Mouse (Mus musculus) hindbrain, embryonic 12.5 days (tissue): ENCODE measurements around the gene Gpr180. TPM values are rescaled to one million over a fixed set of nuclear protein-coding genes. Genes with fewer than 3 reads are reported as not detected.
"Not testable (repeated sequence)": the region's sequence is repeated elsewhere in the genome, so short reads cannot be mapped to it uniquely, and the experiment has no call there.

Source experiments
- ATAC-seq: fragments of 200-750 bp; cut with Nextera tagmentation; 2 replicates; pipeline ENCODE4 v1.8.0; 2017; ENCODE audit warnings: moderate TSS enrichment; ENCODE audit not compliant: low FRiP score
- H3K27ac ChIP-seq: fragments of 300-500 bp; sonication (generic); 2 replicates; pipeline ENCODE4 v1.5.1; 2016; ENCODE audit warnings: mild to moderate bottlenecking
- H3K27me3 ChIP-seq: fragments of 300-500 bp; sonication (generic); 2 replicates; pipeline ENCODE4 v1.6.1; 2016; ENCODE audit warnings: mild to moderate bottlenecking
- H3K36me3 ChIP-seq: fragments of 300-500 bp; sonication (generic); 2 replicates; pipeline ENCODE4 v1.6.1; 2016; ENCODE audit warnings: mild to moderate bottlenecking
- H3K4me1 ChIP-seq: fragments of 300-500 bp; sonication (generic); 2 replicates; pipeline ENCODE4 v1.6.1; 2016
- H3K4me2 ChIP-seq: fragments of 300-500 bp; sonication (generic); replicated peaks from 2 replicates; pipeline ENCODE4 v1.6.1; 2016; ENCODE audit warnings: mild to moderate bottlenecking
- H3K4me3 ChIP-seq: fragments of 300-500 bp; sonication (generic); 2 replicates; pipeline ENCODE4 v1.5.1; 2016; ENCODE audit warnings: mild to moderate bottlenecking
- H3K9ac ChIP-seq: fragments of 300-500 bp; sonication (generic); 2 replicates; pipeline ENCODE4 v1.6.1; 2016; ENCODE audit warnings: mild to moderate bottlenecking, moderate library complexity
- H3K9me3 ChIP-seq: fragments of 300-500 bp; sonication (generic); replicated peaks from 2 replicates; pipeline ENCODE4 v1.6.1; 2016; ENCODE audit warnings: mild to moderate bottlenecking
- WGBS: fragments of 180-500 bp; shearing (Covaris S2); methylation state at CpG from one replicate; pipeline ENCODE4 v1.1.7; 2016; 5-methylcytosine and 5-hydroxymethylcytosine counted together
- polyA plus RNA-seq: library from polyadenylated mRNA; unstranded; fragments of >200 nt; fragmentation: Nextera tagmentation; extraction: Ambion mirVana; gene quantifications from 2 replicates; pipeline ENCODE4 v1.2.1, GENCODE M21; 2016

Gene Gpr180
- polyA plus RNA-seq, 1 experiment from 2014 or later: 36.4 TPM

GRCm38 (mm10) chr14:118131472-118131871, 5.5 kb upstream of the Gpr180 start:
- Histone ChIP-seq H3K27me3 (peaks cover 4% of the 10 kb centered on the region; the same call in 1 of the 2 replicates), H3K4me3 (peak overlapping the region; percentile 71), H3K27ac (no peak overlapping the region), H3K4me2 (peak overlapping the region; percentile 86), H3K4me1 (peaks cover 20% of the 10 kb centered on the region), H3K36me3 (peaks cover 29% of the 10 kb centered on the region), H3K9ac (peak overlapping the region; percentile 78), H3K9me3 (no peaks in the 10 kb centered on the region)
- ATAC-seq: no peak
- 79% methylated on average over 7 of the region's 7 CpGs for WGBS

DNA sequence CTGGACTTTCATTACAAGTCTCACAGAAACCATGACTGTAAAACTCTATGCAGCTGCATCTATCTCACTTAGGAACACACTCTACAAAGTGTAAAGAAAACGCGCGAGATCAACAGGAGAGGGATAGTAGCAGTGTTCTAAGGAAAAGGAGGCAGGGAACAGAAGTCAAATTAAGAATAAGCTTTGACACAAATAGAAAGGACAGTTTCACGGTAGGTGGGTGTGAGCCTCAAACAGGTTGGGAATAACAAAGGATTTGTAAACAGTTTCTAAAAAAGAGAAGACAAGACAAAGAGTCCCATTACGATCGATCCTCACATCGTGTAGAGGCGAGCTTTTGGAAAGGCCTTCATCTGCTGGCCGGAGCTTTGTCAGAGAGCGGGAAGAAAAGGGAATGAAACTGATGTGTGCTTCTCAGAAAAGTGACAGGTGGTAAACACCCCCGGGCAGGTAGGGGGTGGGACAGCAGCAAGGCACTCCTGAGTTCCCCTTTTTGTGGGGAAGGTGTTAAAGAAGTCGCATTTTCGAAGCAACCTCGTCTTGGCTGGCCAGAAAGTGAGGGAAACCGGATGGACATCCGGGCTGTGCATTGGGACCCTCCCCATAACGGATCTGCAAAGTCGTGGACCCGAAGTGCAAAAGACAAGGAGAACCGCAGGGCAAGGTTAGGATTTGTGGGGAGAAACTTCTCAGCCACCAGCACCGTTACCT, 4.9 kb upstream of the Gpr180 start:
- H3K4me2 ChIP-seq: peak overlapping the region; percentile 86
- H3K4me1 ChIP-seq: peaks cover 22% of the 10 kb centered on the region
- 13% methylated on average over 21 of the region's 21 CpGs for WGBS
- no peaks in the 10 kb centered on the region for H3K9me3 ChIP-seq
- peak overlapping the region; percentile 71 for H3K4me3 ChIP-seq
- no peak overlapping the region for H3K27ac ChIP-seq
- ATAC-seq: peak; percentile 27
- H3K9ac ChIP-seq: peak overlapping the region; percentile 78
- H3K27me3 ChIP-seq: peaks cover 4% of the 10 kb centered on the region; the same call in 1 of the 2 replicates
- H3K36me3 ChIP-seq: peaks cover 23% of the 10 kb centered on the region

DNA sequence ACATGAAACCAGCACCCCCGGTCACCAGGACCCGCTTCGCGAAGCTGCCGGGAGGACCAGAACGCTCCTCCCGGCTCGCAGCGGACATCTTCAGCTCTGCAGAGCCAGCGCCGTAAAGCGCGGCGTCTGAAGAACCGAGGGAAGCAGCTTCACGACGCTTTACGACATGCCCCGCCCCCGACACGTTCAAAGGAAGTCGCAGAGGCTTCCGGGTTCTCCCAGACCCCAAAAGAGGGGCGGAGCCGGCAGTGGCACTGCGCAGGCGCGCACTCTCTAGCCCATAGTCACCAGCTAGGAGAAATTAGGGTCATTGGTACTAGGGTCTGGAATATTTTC, 4.3 kb upstream of the Gpr180 start, which contains the start of gene Tgds:
TSS of gene Tgds (minus strand) at position 114 of the 336 bp plus-strand sequence.
- peak; percentile 85 for ATAC-seq
- H3K27ac ChIP-seq: no peak within 1 kb of the TSS
- H3K4me2 ChIP-seq: peak within 1 kb of the TSS; percentile 86
- peak within 1 kb of the TSS; percentile 71 for H3K4me3 ChIP-seq
- no peaks in the 10 kb centered on the region for H3K9me3 ChIP-seq
- H3K4me1 ChIP-seq: peaks cover 23% of the 10 kb centered on the region
- peak within 1 kb of the TSS; percentile 78 for H3K9ac ChIP-seq
- peaks cover 18% of the 10 kb centered on the region for H3K36me3 ChIP-seq
- peaks cover 4% of the 10 kb centered on the region; the same call in 1 of the 2 replicates for H3K27me3 ChIP-seq
- under 1% methylated on average over 28 of the region's 28 CpGs for WGBS

DNA sequence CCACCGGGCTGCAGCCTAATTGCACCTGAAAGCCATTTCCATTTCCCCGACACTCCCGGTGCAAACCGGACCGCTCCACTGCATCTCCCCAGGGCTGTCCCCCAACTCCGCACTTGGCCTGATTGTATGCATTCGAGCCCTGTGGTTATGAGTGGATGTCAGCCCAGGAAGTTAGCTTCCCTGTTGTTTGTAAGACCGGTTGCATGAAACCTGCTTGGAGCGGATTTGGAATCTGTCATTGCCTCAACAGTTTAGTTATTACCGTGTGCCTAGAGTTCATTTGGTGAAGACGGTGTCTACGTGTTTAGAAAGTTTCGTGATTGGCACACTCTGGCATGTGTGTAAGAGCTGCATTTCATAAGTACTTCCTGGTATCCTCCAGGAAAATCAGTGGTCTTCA, 529 bp downstream of the Gpr180 start:
- Histone ChIP-seq H3K27me3 (peaks cover 4% of the 10 kb centered on the region; the same call in 1 of the 2 replicates), H3K27ac (peak overlapping the region; percentile 71; the same call in 1 of the 2 replicates), H3K4me2 (peak overlapping the region; percentile 85), H3K36me3 (peaks cover 19% of the 10 kb centered on the region), H3K9ac (peak overlapping the region; percentile 86), H3K9me3 (no peaks in the 10 kb centered on the region), H3K4me1 (peaks cover 22% of the 10 kb centered on the region), H3K4me3 (peak overlapping the region; percentile 82)
- ATAC-seq: peak; percentile 43
- under 1% methylated on average over 12 of the region's 13 CpGs for WGBS

DNA sequence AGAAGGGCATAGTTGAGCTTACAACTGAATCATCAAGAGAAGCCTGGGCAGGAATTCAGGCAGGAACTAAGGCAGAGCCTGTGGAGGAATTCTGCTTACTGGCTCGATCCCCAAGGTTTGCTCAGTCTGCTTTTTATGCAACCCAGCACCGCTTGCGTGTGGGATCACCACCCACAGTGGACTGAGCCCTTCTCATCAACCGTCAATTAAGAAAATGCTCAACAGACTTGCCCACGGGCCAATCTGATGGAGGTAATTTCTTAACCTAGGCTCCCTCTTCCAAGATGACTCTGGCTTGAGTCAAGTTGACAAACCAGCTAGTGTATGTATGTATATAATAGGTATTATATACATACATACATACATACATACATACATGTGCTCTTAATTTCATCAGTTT, 5.3 kb downstream of the Gpr180 start:
- no peak overlapping the region for H3K9ac ChIP-seq
- H3K4me3 ChIP-seq: no peak overlapping the region
- no peak for ATAC-seq
- peaks cover 10% of the 10 kb centered on the region for H3K4me1 ChIP-seq
- no peaks in the 10 kb centered on the region for H3K27me3 ChIP-seq
- no peak overlapping the region for H3K27ac ChIP-seq
- WGBS: 94% methylated on average over 5 of the region's 5 CpGs
- no peaks in the 10 kb centered on the region for H3K9me3 ChIP-seq
- peaks cover 21% of the 10 kb centered on the region for H3K36me3 ChIP-seq
- H3K4me2 ChIP-seq: no peak overlapping the region

DNA sequence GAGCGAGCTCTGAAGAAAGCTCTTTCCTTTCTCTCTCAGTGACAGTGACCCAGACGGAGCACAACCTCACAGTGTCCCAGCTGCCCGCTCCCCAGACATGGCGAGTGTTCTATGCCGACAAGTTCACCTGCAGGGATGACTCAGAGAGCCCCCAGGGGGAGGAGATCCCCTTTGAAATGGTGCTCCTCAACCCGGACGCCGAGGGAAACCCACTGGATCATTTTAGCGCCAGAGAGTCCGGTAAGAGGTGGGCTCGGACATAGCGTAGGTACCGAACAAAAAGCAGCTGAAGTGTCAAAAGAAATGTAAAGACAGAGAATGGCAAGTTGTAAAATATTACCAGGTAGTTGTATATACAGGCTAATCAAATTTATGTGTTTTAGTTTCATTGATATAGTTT, 11.1 kb downstream of the Gpr180 start:
- peaks cover 7% of the 10 kb centered on the region for H3K36me3 ChIP-seq
- no peak for ATAC-seq
- no peak overlapping the region for H3K4me3 ChIP-seq
- no peak overlapping the region for H3K4me2 ChIP-seq
- H3K9me3 ChIP-seq: no peaks in the 10 kb centered on the region
- WGBS: 93% methylated on average over 13 of the region's 13 CpGs
- no peaks in the 10 kb centered on the region for H3K4me1 ChIP-seq
- no peak overlapping the region for H3K27ac ChIP-seq
- H3K9ac ChIP-seq: no peak overlapping the region
- no peaks in the 10 kb centered on the region for H3K27me3 ChIP-seq

GRCm38 (mm10) chr14:118148554-118148953, 11.6 kb downstream of the Gpr180 start:
- 68% methylated on average over 10 of the region's 10 CpGs for WGBS
- Histone ChIP-seq H3K9ac (no peak overlapping the region), H3K9me3 (no peaks in the 10 kb centered on the region), H3K36me3 (peaks cover 8% of the 10 kb centered on the region), H3K4me1 (no peaks in the 10 kb centered on the region), H3K27me3 (no peaks in the 10 kb centered on the region), H3K27ac (no peak overlapping the region), H3K4me3 (no peak overlapping the region), H3K4me2 (no peak overlapping the region)
- ATAC-seq: no peak

GRCm38 (mm10) chr14:118150656-118151551, 13.9 kb downstream of the Gpr180 start:
- Histone ChIP-seq H3K4me3 (no peak overlapping the region), H3K9ac (no peak overlapping the region), H3K4me1 (no peaks in the 10 kb centered on the region), H3K9me3 (no peaks in the 10 kb centered on the region), H3K4me2 (no peak overlapping the region), H3K36me3 (peaks cover 10% of the 10 kb centered on the region), H3K27ac (no peak overlapping the region), H3K27me3 (no peaks in the 10 kb centered on the region)
- WGBS: 92% methylated on average over 26 of the region's 26 CpGs
- ATAC-seq: no peak

GRCm38 (mm10) chr14:118151651-118152293, 14.8 kb downstream of the Gpr180 start:
- no peak overlapping the region for H3K9ac ChIP-seq
- H3K27me3 ChIP-seq: no peaks in the 10 kb centered on the region
- no peak for ATAC-seq
- no peak overlapping the region for H3K4me2 ChIP-seq
- H3K4me3 ChIP-seq: no peak overlapping the region
- H3K4me1 ChIP-seq: no peaks in the 10 kb centered on the region
- WGBS: 83% methylated on average over 5 of the region's 5 CpGs
- no peaks in the 10 kb centered on the region for H3K9me3 ChIP-seq
- no peak overlapping the region for H3K27ac ChIP-seq
- H3K36me3 ChIP-seq: peaks cover 17% of the 10 kb centered on the region

- H3K27ac ChIP-seq: no peak overlapping the region
- WGBS: 92% methylated on average over 8 of the region's 8 CpGs
- peaks cover 17% of the 10 kb centered on the region for H3K36me3 ChIP-seq
- no peaks in the 10 kb centered on the region for H3K27me3 ChIP-seq
- H3K4me3 ChIP-seq: no peak overlapping the region
- H3K9ac ChIP-seq: no peak overlapping the region
- H3K4me2 ChIP-seq: no peak overlapping the region
- no peaks in the 10 kb centered on the region for H3K9me3 ChIP-seq
- ATAC-seq: no peak
- no peaks in the 10 kb centered on the region for H3K4me1 ChIP-seq
Measured at GRCm38 (mm10) chr14:118152294-118152651, 15.3 kb downstream of the Gpr180 start.

- not testable (repeated sequence) for H3K9ac ChIP-seq, H3K4me1 ChIP-seq, H3K4me2 ChIP-seq, H3K27ac ChIP-seq, H3K27me3 ChIP-seq, ATAC-seq, H3K9me3 ChIP-seq, H3K4me3 ChIP-seq
- peaks cover 35% of the 10 kb centered on the region for H3K36me3 ChIP-seq
- WGBS: 96% methylated on average over 15 of the region's 16 CpGs
Measured at GRCm38 (mm10) chr14:118156056-118156455, 19.1 kb downstream of the Gpr180 start.

DNA sequence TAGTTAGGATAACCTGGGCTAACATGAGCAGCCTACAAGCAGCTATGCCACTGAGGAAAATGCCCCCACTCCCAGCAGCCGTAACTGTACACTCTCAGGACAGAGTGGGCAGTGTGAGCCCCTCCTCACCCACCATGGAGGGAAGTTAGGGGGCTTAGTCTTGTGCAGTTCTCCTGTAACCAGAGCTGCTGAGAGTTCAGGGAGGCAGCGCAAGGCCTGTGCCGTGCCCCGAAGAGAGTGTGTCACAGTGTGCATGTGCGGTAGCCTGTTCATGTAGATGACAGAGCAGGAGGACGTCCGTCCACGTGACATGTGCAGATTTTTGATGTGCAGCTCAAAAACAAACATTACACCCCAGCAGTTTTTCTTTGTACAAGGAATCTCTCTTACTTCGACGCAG, 19.8 kb downstream of the Gpr180 start:
- peak; percentile 35; the same call in 1 of the 2 replicates for ATAC-seq
- no peak overlapping the region for H3K9ac ChIP-seq
- H3K4me2 ChIP-seq: no peak overlapping the region
- no peak overlapping the region for H3K27ac ChIP-seq
- H3K4me1 ChIP-seq: no peaks in the 10 kb centered on the region
- WGBS: 84% methylated on average over 10 of the region's 10 CpGs
- no peak overlapping the region for H3K4me3 ChIP-seq
- no peaks in the 10 kb centered on the region for H3K27me3 ChIP-seq
- no peaks in the 10 kb centered on the region for H3K9me3 ChIP-seq
- H3K36me3 ChIP-seq: peaks cover 36% of the 10 kb centered on the region
